Mouse (Mus musculus) erythroblast, embryonic 14.5 days (primary cell): Measurements from ENCODE around the gene Gabrp. TPM values are rescaled to one million over a fixed set of nuclear protein-coding genes. Genes with fewer than 3 reads are reported as not detected.

ENCODE experiments used
- H3K27me3 ChIP-seq: 2 replicates; pipeline ENCODE4 v1.6.1; 2012; ENCODE audit warnings: inconsistent platforms; ENCODE audit not compliant: control insufficient read depth
- H3K36me3 ChIP-seq: 2 replicates; pipeline ENCODE4 v1.6.1; 2012; ENCODE audit warnings: mild to moderate bottlenecking, inconsistent platforms; ENCODE audit not compliant: control insufficient read depth
- H3K4me1 ChIP-seq: 2 replicates; pipeline ENCODE4 v1.6.1; 2012; ENCODE audit warnings: inconsistent platforms; ENCODE audit not compliant: control insufficient read depth
- H3K4me3 ChIP-seq: replicated peaks from 2 replicates; pipeline ENCODE3; 2012; ENCODE audit warnings: moderate library complexity, mild to moderate bottlenecking, inconsistent platforms
- H3K9me3 ChIP-seq: 2 replicates; pipeline ENCODE4 v1.6.1; 2012; ENCODE audit warnings: low read length, inconsistent platforms, mixed read lengths; ENCODE audit not compliant: control insufficient read depth
- GATA1 ChIP-seq: IDR thresholded peaks from 2 replicates; pipeline ENCODE4 v1.6.1; 2012; ENCODE audit warnings: low read length, inconsistent platforms, mixed read lengths
- TAL1 ChIP-seq: IDR thresholded peaks from 3 replicates; pipeline ENCODE4 v1.6.1; 2012; ENCODE audit warnings: low read length, inconsistent platforms, mixed read lengths
- polyA plus RNA-seq: library from polyadenylated mRNA; stranded (reverse); fragments of >175 nt; gene quantifications from 2 replicates; pipeline ENCODE4 v1.2.3, GENCODE M21; 2012

Gene Gabrp
- polyA plus RNA-seq, 1 experiment = not detected

DNA sequence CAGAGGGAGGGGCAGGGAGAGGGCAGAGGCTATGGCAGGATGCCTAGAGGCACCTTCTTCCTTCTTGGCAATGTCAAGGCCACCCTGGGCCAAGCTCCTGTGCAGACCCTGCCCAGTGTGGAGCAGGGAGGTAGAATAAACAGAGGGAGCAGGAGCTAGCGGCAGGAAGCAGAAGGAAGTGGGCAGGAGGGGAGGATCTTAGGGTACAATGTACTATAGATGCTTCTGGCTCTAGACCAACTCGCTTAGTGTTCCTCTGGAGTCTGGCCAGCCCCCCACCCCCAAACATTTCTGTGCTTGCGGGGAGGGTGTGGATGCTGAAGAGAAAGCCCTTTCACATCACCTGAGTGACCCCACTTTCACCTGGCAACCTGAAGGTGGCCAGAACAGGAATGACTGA lies 862 bp upstream of the Gabrp start:
- TF ChIP-seq TAL1 (no peak), GATA1 (no peak)
- no peaks in the 10 kb centered on the region for H3K36me3 ChIP-seq
- H3K9me3 ChIP-seq = no peaks in the 10 kb centered on the region
- no peaks in the 10 kb centered on the region for H3K4me1 ChIP-seq
- no peaks in the 10 kb centered on the region for H3K27me3 ChIP-seq
- H3K4me3 ChIP-seq = no peak overlapping the region

DNA sequence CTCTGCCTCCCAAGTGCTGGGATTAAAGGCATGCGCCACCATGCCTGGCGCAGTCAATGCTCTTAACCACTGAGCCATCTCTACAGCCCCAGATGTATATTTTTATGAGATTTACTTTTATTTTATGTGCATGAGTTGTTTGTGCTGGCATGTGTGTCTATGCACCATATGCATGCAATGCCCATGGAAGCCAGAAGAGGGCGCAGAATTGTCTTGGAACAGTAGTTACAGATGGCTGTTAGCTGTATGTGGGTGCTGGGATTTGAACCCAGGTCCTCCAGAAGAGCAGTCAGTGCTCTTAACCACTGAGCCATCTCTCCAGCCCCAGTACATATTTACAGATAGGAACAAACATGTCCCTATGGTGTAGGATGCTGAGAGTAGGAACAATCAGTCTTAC lies 3.8 kb downstream of the Gabrp start:
- Histone ChIP-seq H3K27me3 (no peaks in the 10 kb centered on the region), H3K36me3 (no peaks in the 10 kb centered on the region), H3K9me3 (no peaks in the 10 kb centered on the region), H3K4me3 (no peak overlapping the region), H3K4me1 (no peaks in the 10 kb centered on the region)
- TF ChIP-seq TAL1 = no peak
- no peak for TF ChIP-seq GATA1

DNA sequence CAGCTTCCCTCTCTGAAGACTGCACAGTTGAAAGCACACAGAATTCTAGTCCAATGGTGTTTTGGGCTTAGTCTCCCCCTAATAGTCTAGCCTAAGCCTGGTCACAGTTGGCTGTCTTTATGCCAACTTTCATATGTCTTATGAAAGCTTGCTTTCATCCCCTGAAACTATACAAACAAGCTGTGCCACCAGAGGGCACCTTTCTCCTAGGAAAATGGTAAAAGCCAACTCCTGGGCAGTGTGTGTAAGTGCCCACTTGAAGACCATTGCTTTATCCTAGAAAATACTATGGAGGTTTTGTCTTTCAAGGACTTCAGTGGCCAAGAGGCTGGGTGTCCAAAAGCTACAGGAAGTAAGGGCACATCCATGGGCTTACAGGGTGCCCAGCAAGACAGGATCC lies 8.3 kb downstream of the Gabrp start:
- TF ChIP-seq GATA1 = no peak
- TF ChIP-seq TAL1 = no peak
- no peaks in the 10 kb centered on the region for H3K27me3 ChIP-seq

DNA sequence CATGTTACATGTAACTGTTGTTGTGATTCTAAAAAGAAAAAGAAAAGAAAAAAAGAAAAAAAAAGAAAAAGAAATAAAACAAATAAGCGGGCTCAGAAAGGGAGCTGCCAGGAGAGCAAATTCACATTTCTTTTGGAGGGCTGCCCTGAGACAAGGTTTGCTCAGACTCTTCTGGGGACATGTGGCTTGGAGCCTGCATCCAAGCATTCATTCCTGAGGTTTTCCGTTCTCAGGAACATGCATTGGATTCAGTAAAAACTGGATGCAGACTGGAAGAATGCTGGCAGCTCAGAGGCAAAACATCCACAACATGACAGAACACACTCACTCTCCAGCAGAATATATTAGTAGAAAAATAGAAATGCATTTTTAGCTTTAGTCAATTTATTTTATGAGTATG lies 14.8 kb downstream of the Gabrp start:
- no peaks in the 10 kb centered on the region for H3K4me1 ChIP-seq
- no peaks in the 10 kb centered on the region for H3K27me3 ChIP-seq
- no peak overlapping the region for H3K4me3 ChIP-seq
- TF ChIP-seq GATA1 = no peak
- TF ChIP-seq TAL1 = no peak
- H3K9me3 ChIP-seq = peaks cover 19% of the 10 kb centered on the region
- no peaks in the 10 kb centered on the region for H3K36me3 ChIP-seq

More for the DNA sequence above, 8.3 kb downstream of the Gabrp start:
- H3K9me3 ChIP-seq = no peaks in the 10 kb centered on the region
- no peaks in the 10 kb centered on the region for H3K4me1 ChIP-seq
- H3K4me3 ChIP-seq = no peak overlapping the region
- H3K36me3 ChIP-seq = no peaks in the 10 kb centered on the region

DNA sequence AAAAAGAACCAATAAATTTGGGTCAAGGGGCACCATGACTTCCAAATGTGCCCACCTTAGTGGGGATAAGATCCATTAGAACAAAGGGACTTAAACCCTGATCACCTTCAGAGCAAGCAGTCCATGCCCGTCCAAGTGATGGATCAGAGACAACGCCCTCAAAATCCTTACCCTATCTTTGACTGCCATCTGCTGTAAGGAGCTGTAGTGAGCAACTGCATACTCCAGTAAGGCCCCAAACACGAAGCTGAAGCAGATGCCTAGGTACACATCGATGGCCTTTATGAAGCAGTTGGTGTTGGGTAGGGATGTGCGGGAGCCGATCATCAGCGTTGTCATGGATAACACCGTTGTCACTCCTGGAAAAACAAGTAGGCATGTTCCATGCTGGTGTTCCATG lies 24.6 kb downstream of the Gabrp start:
- Histone ChIP-seq H3K9me3 (no peaks in the 10 kb centered on the region), H3K4me1 (no peaks in the 10 kb centered on the region), H3K4me3 (no peak overlapping the region), H3K36me3 (no peaks in the 10 kb centered on the region), H3K27me3 (no peaks in the 10 kb centered on the region)
- no peak for TF ChIP-seq TAL1
- no peak for TF ChIP-seq GATA1

DNA sequence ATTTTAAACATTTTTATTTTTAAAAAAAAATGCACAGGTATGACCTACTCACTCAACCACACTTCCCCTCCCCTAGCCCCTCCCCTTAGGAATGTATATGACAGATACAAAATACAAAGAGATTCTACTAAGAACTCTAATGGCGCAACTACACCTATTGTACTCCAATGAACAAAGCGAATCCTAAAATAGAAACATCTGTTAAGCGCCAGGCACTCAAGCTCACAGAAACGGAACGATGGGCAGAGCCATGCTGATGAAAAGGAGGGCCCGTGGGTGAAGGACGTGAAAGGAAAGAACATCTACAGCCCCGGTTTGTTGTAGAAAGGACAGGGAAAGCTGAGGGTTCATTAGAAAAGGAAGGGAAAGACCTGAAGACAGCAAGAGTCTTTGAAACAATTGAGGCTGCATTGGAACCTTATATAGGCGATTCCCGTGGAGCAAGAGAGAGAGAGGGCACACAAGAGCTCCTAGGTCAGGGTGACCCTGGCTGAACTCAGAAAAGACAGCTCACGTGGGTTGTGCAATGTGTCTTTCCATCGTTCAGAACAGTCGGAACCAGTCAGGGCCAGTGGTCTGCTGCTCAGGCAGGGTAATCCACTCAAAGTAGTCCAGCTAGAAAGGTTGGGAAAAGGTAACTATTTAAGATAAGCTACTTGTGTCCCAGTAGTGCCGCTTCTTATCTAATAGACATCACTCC lies 27.7 kb downstream of the Gabrp start:
- H3K4me1 ChIP-seq = no peaks in the 10 kb centered on the region
- TF ChIP-seq TAL1 = no peak
- no peak for TF ChIP-seq GATA1
- no peaks in the 10 kb centered on the region for H3K9me3 ChIP-seq
- no peaks in the 10 kb centered on the region for H3K27me3 ChIP-seq
- H3K4me3 ChIP-seq = no peak overlapping the region
- no peaks in the 10 kb centered on the region for H3K36me3 ChIP-seq

DNA sequence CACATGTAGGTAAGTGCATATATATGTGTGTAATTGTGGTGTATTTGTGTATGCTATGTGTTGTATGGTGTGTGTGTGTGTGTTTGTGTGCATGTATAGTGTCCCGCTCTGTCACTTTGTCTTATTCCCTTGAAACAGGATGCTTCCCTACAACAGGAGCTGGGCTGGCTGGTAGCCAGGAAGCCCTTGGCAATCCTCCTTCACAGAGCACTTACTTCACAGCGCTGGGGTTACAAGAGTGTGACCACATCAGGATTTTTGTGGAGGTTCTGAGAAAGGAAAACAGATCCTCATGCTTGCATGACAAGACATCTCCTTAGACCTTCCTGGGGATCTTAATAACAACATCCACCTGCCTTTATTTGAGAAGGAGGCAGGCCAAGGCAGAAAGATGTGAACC lies 31.4 kb downstream of the Gabrp start:
- no peak for TF ChIP-seq TAL1
- TF ChIP-seq GATA1 = no peak
- Histone ChIP-seq H3K36me3 (no peaks in the 10 kb centered on the region), H3K27me3 (no peaks in the 10 kb centered on the region), H3K9me3 (no peaks in the 10 kb centered on the region), H3K4me1 (no peaks in the 10 kb centered on the region), H3K4me3 (no peak overlapping the region)

DNA sequence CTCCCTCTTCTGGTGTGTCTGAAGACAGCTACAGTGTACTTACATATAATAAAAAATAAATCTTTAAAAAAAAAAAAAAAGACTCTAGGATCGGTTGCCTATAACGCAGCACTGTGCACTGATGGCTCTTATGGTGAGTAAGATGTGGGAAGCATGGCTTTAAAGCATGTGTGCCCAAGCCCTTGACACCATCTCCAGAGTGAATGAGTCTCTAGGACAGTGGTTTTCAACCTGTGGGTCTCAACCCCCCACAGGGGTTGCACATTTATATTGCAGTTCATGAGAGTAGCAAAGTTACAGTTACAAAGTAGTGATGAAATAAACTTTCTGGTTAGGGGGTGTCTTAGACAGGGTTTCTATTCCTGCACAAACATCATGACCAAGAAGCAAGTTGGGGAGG lies 33.8 kb downstream of the Gabrp start:
- TF ChIP-seq TAL1 = no peak
- TF ChIP-seq GATA1 = no peak
- H3K9me3 ChIP-seq = no peaks in the 10 kb centered on the region
- H3K27me3 ChIP-seq = no peaks in the 10 kb centered on the region
- H3K4me3 ChIP-seq = no peak overlapping the region
- no peaks in the 10 kb centered on the region for H3K36me3 ChIP-seq
- no peaks in the 10 kb centered on the region for H3K4me1 ChIP-seq

DNA sequence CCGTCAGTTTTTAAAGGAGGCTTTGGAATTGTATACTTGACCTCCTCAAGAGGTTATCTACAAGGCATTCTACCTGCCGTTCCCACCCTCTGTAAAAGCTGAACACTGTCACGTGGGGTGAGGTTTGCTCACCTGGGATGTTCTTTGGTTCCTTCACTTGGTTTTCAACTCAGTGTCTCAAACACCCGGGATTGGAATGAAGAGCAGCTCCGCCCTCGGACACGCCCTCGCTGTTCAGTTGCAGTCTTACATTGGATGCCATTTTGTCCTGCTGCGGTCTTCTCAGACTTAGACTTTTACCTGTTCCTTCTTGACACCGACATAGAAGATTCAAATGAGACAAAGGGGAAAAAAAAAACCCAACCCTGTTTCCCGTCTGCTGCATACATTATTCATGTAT lies 34.6 kb downstream of the Gabrp start:
- no peaks in the 10 kb centered on the region for H3K9me3 ChIP-seq
- no peaks in the 10 kb centered on the region for H3K36me3 ChIP-seq
- no peak for TF ChIP-seq GATA1
- TF ChIP-seq TAL1 = no peak
- H3K4me1 ChIP-seq = no peaks in the 10 kb centered on the region
- H3K27me3 ChIP-seq = no peaks in the 10 kb centered on the region
- no peak overlapping the region for H3K4me3 ChIP-seq

DNA sequence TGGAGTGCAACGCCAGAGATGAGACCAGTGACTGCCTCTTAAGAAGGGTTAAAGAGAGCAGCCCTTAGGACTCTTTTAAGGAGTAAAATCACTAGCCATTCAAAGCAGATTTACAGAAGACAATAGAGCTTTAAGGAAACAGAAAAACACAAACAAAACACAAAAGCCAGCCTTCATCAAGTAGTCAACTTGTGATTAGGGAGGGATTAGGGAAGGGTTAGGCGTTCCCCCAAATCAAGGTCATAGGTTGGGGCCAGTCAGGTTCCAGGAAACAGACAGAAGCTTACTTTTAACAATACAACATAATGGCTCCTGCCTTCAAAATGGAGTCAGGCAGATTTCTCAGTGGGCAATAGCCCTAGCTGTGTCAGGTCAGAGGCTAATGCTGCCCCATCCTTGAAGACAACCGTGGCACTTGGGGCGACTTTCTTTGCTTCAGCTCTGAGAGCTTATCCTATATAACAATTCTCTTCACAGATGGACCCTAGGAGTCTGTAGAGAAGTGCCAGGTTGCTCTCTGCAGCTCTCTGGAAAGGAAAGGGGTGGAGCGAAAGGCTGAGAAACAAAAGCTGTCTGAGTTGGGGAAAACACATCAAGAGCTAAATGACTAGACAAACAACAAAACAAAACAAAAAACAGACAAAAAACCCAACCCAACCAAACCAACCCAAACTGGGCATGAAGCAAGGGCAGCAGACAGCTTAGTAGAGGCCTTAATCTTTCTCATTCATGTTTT lies 41.2 kb downstream of the Gabrp start:
- no peaks in the 10 kb centered on the region for H3K36me3 ChIP-seq
- no peaks in the 10 kb centered on the region for H3K4me1 ChIP-seq
- TF ChIP-seq TAL1 = no peak
- H3K4me3 ChIP-seq = no peak overlapping the region
- H3K27me3 ChIP-seq = no peaks in the 10 kb centered on the region
- no peaks in the 10 kb centered on the region for H3K9me3 ChIP-seq
